Mouse (Mus musculus): Measurements from ENCODE around the gene Kcnma1. TPM values are rescaled to one million over a fixed set of nuclear protein-coding genes. Genes with fewer than 3 reads are reported as not detected.

Gene Kcnma1
- polyA plus RNA-seq, 2 experiments, result 5.4 to 8.5 TPM

- no peaks in the 10 kb centered on the region for H3K36me3 ChIP-seq (ENCODE audit: control insufficient read depth, insufficient read depth, low read length)
- WGBS, result 89% methylated on average over 1 of the region's 1 CpGs
- TF ChIP-seq POLR2A (IDR thresholded peaks at IDR 0.05; ENCODE audit: borderline replicate concordance, extremely low read depth, insufficient read depth, insufficient read length), result no peak
- no peaks in the 10 kb centered on the region for H3K9me3 ChIP-seq (ENCODE audit: control insufficient read depth, low read length)
- no peak for DNase-seq (ENCODE audit: low spot score)
- no peak for ATAC-seq (ENCODE audit: low FRiP score, low read depth)
- no peaks in the 10 kb centered on the region for H3K27me3 ChIP-seq (ENCODE audit: control insufficient read depth, insufficient read depth, low read length)
- H3K9ac ChIP-seq (ENCODE audit: low read depth, low read length, severe bottlenecking), result no peak overlapping the region
- no peak overlapping the region for H3K4me2 ChIP-seq (replicated peaks; ENCODE audit: low read depth, low read length, severe bottlenecking)
- peaks cover 8% of the 10 kb centered on the region for H3K4me1 ChIP-seq (ENCODE audit: control insufficient read depth, insufficient read depth, low read length)
- no peak overlapping the region for H3K27ac ChIP-seq (replicated peaks; ENCODE audit: low read depth, low read length)
- H3K4me3 ChIP-seq (replicated peaks; ENCODE audit: low read length), result no peak overlapping the region
These were observed 389.8 kb downstream of the Kcnma1 start for GRCm38 (mm10) chr14:23624455-23624854.

DNA sequence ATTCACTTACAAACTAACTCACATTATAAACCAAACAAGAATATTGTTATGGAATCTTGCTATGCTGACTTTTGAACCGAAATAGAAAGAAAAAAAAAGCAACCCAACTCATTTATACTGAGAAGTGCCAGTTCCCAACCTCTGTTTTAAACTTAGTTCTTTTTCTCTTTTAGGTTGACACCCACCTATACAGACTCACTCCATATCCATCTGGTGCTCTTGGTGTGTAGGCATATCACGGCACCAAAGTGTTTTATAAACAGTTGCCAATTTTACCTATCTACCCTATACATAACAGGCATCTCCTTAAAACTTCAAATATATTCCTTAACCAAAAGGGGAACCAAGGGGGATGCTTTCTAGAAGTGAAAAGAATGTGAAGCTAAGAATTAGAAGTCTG, 393.6 kb downstream of the Kcnma1 start:
- H3K9me3 ChIP-seq (ENCODE audit: control insufficient read depth, low read length), result no peaks in the 10 kb centered on the region
- H3K4me2 ChIP-seq (replicated peaks; ENCODE audit: low read depth, low read length, severe bottlenecking), result no peak overlapping the region
- no peaks in the 10 kb centered on the region for H3K27me3 ChIP-seq (ENCODE audit: control insufficient read depth, insufficient read depth, low read length)
- ATAC-seq (ENCODE audit: low FRiP score, low read depth) (no peak), DNase-seq (ENCODE audit: low spot score) (no peak)
- no peak overlapping the region for H3K27ac ChIP-seq (replicated peaks; ENCODE audit: low read depth, low read length)
- no peaks in the 10 kb centered on the region for H3K4me1 ChIP-seq (ENCODE audit: control insufficient read depth, insufficient read depth, low read length)
- H3K36me3 ChIP-seq (ENCODE audit: control insufficient read depth, insufficient read depth, low read length), result no peaks in the 10 kb centered on the region
- H3K4me3 ChIP-seq (replicated peaks; ENCODE audit: low read length), result no peak overlapping the region
- TF ChIP-seq POLR2A (IDR thresholded peaks at IDR 0.05; ENCODE audit: borderline replicate concordance, extremely low read depth, insufficient read depth, insufficient read length), result no peak
- 80% methylated on average over 2 of the region's 2 CpGs for WGBS
- H3K9ac ChIP-seq (ENCODE audit: low read depth, low read length, severe bottlenecking), result no peak overlapping the region

- no peak for ATAC-seq (ENCODE audit: low FRiP score, low read depth)
- Histone ChIP-seq H3K36me3 (ENCODE audit: control insufficient read depth, insufficient read depth, low read length) (no peaks in the 10 kb centered on the region), H3K4me2 (replicated peaks; ENCODE audit: low read depth, low read length, severe bottlenecking) (no peak overlapping the region), H3K4me3 (replicated peaks; ENCODE audit: low read length) (no peak overlapping the region), H3K4me1 (ENCODE audit: control insufficient read depth, insufficient read depth, low read length) (0 out of 2 replicates have a peak, but pooled peaks cover 6% of the 10 kb centered on the region), H3K9ac (ENCODE audit: low read depth, low read length, severe bottlenecking) (no peak overlapping the region), H3K27ac (replicated peaks; ENCODE audit: low read depth, low read length) (no peak overlapping the region), H3K9me3 (ENCODE audit: control insufficient read depth, low read length) (no peaks in the 10 kb centered on the region), H3K27me3 (ENCODE audit: control insufficient read depth, insufficient read depth, low read length) (no peaks in the 10 kb centered on the region)
- TF ChIP-seq POLR2A (IDR thresholded peaks at IDR 0.05; ENCODE audit: borderline replicate concordance, extremely low read depth, insufficient read depth, insufficient read length), result no peak
- 80% methylated on average over 2 of the region's 2 CpGs for WGBS
- no peak for DNase-seq (ENCODE audit: low spot score)
These were observed 395.3 kb downstream of the Kcnma1 start for GRCm38 (mm10) chr14:23618973-23619372.

DNA sequence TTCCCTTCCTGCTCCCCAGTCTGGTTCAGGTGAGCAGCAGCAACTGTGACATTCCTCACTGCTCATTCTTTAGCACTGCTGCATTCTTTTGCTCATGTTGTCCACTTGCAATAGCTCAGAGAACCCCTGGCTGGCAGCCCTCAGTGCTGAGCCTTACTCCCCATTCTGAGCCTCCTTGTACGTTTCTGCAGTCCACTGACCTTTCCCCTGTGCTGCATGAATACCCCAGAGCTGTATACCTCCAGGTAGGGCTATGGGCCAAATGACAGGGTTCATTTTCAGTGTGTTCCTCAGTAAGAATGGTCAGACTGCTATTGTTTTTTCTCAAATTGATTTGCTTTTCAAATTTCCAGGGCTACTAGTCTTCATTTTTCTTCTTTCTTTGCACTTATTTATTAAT, 396.2 kb downstream of the Kcnma1 start:
- H3K4me3 ChIP-seq (replicated peaks; ENCODE audit: low read length), result no peak overlapping the region
- no peak overlapping the region for H3K9ac ChIP-seq (ENCODE audit: low read depth, low read length, severe bottlenecking)
- WGBS, result 60% methylated on average over 1 of the region's 1 CpGs
- H3K4me1 ChIP-seq (ENCODE audit: control insufficient read depth, insufficient read depth, low read length), result 0 out of 2 replicates have a peak, but pooled peaks cover 6% of the 10 kb centered on the region
- H3K27ac ChIP-seq (replicated peaks; ENCODE audit: low read depth, low read length), result no peak overlapping the region
- no peak overlapping the region for H3K4me2 ChIP-seq (replicated peaks; ENCODE audit: low read depth, low read length, severe bottlenecking)
- no peaks in the 10 kb centered on the region for H3K36me3 ChIP-seq (ENCODE audit: control insufficient read depth, insufficient read depth, low read length)
- ATAC-seq (ENCODE audit: low FRiP score, low read depth) (no peak), DNase-seq (ENCODE audit: low spot score) (no peak)
- no peaks in the 10 kb centered on the region for H3K27me3 ChIP-seq (ENCODE audit: control insufficient read depth, insufficient read depth, low read length)
- TF ChIP-seq POLR2A (IDR thresholded peaks at IDR 0.05; ENCODE audit: borderline replicate concordance, extremely low read depth, insufficient read depth, insufficient read length), result no peak
- H3K9me3 ChIP-seq (ENCODE audit: control insufficient read depth, low read length), result no peaks in the 10 kb centered on the region

DNA sequence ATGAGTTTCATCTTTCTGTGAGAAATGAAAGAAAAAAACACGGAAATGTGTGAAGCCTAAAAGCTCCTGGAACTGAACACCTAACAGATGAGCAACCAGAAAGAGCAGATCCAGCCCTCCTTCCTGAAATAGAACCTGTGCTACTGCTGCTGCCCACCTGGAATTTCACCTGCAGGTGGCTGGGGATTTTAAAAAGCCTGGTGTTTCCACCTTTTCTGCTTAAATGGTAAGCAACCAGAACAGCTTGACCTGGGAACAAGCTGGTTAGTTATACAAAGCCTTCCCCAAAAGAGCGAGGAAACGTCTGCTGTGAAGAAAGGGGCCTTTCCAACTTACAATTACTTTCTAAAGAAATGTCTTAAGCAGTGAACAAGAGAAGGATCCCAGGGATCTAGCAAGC, 404.2 kb downstream of the Kcnma1 start:
- no peak overlapping the region for H3K9ac ChIP-seq (ENCODE audit: low read depth, low read length, severe bottlenecking)
- H3K27me3 ChIP-seq (ENCODE audit: control insufficient read depth, insufficient read depth, low read length), result no peaks in the 10 kb centered on the region
- no peak for DNase-seq (ENCODE audit: low spot score)
- no peak overlapping the region for H3K4me3 ChIP-seq (replicated peaks; ENCODE audit: low read length)
- H3K9me3 ChIP-seq (ENCODE audit: control insufficient read depth, low read length), result no peaks in the 10 kb centered on the region
- H3K4me2 ChIP-seq (replicated peaks; ENCODE audit: low read depth, low read length, severe bottlenecking), result no peak overlapping the region
- 0 out of 2 replicates have a peak, but pooled peaks cover under 1% of the 10 kb centered on the region for H3K4me1 ChIP-seq (ENCODE audit: control insufficient read depth, insufficient read depth, low read length)
- no peaks in the 10 kb centered on the region for H3K36me3 ChIP-seq (ENCODE audit: control insufficient read depth, insufficient read depth, low read length)
- no peak for TF ChIP-seq POLR2A (IDR thresholded peaks at IDR 0.05; ENCODE audit: borderline replicate concordance, extremely low read depth, insufficient read depth, insufficient read length)
- ATAC-seq (ENCODE audit: low FRiP score, low read depth), result no peak
- H3K27ac ChIP-seq (replicated peaks; ENCODE audit: low read depth, low read length), result no peak overlapping the region
- WGBS, result 74% methylated on average over 3 of the region's 3 CpGs

DNA sequence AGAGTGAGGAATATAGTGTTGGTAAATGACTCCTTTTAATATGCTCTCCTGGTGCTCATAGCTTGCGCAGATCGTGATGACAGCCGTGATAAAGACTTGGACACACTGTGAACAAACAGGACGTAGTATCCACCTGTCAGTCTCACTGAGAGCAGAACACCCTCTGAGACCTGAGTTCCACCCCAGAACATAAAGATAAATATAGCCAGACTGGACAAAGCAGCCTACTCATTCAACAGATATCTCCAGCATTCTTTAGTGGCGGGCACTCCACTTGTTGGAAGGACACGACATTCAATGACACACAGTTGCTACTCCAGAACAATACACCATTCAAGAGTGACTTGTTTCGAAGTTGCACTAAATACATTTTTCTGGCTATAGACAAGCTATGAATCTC, 408.6 kb downstream of the Kcnma1 start:
- DNase-seq (ENCODE audit: low spot score) (no peak), ATAC-seq (ENCODE audit: low FRiP score, low read depth) (no peak)
- no peaks in the 10 kb centered on the region for H3K27me3 ChIP-seq (ENCODE audit: control insufficient read depth, insufficient read depth, low read length)
- no peak overlapping the region for H3K9ac ChIP-seq (ENCODE audit: low read depth, low read length, severe bottlenecking)
- TF ChIP-seq POLR2A (IDR thresholded peaks at IDR 0.05; ENCODE audit: borderline replicate concordance, extremely low read depth, insufficient read depth, insufficient read length), result no peak
- 81% methylated on average over 7 of the region's 7 CpGs for WGBS
- no peaks in the 10 kb centered on the region for H3K4me1 ChIP-seq (ENCODE audit: control insufficient read depth, insufficient read depth, low read length)
- H3K4me3 ChIP-seq (replicated peaks; ENCODE audit: low read length), result no peak overlapping the region
- H3K27ac ChIP-seq (replicated peaks; ENCODE audit: low read depth, low read length), result no peak overlapping the region
- no peaks in the 10 kb centered on the region for H3K9me3 ChIP-seq (ENCODE audit: control insufficient read depth, low read length)
- H3K36me3 ChIP-seq (ENCODE audit: control insufficient read depth, insufficient read depth, low read length), result no peaks in the 10 kb centered on the region
- no peak overlapping the region for H3K4me2 ChIP-seq (replicated peaks; ENCODE audit: low read depth, low read length, severe bottlenecking)

Data from limb, embryonic 14.5 days (tissue).